Mouse (Mus musculus) heart, postnatal 4 days (tissue): ENCODE results near the gene Kcnma1. TPM values are rescaled to one million over a fixed set of nuclear protein-coding genes. Genes with fewer than 3 reads are reported as not detected.

Experiments
- DNase-seq: peaks from one replicate; pipeline ENCODE4 v3.0.0; 2021
- total RNA-seq, 2 experiments: library from RNA; stranded (reverse); gene quantifications; 2 replicates each; pipeline ENCODE4 v1.2.3; 2021

The Kcnma1 gene
- total RNA-seq, 2 experiments from 2014 or later = 0.43 to 0.48 TPM

DNA sequence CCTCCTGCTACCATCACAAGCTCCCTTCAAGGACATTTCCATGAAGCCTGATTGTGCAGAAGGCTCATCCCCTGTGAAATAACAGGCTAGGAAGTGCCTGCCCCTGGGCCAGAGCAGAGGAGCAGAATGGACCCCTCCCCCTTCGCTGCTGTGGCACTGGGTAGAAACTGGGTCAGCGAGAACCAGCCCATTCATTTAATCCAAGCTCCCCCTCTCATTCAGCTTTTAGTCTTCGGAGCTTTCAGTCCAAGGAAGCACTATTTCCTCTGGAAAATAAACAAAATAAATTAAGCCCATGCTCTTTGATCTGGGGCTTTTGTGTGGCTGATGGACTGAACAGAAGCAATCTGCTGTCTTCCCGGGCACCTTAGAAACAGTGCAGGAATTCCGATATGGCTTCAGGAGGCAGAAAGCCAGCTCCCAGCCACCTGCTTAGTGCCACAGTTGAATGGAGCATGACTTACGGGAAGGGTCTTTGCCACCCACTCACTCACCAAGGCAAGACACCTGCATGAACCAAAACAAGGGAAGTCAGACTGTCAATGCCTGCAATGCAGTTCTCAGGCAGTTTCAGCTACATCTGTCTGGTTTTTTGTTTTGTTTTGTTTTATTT lies 165.7 kb downstream of the Kcnma1 start:
- DNase-seq = no peak

DNA sequence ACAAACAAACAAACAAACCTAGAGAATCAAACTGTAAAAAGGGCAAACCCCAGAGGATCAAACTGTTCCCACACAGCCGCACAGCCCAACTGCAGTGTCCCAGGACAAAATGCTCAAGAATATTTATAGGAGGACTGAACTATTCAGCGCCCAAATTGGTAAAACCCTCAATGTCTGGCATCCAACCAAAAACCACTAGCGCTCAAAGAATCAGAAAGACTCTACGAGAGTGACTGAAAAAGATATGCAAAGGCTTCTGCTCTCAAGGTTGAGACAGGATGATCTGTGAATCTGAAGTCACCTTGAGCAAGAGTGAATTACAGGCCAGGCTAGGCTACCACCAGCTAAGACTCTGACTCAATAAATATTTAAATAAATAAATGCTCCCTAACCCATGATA lies 167.6 kb downstream of the Kcnma1 start:
- no peak for DNase-seq

DNA sequence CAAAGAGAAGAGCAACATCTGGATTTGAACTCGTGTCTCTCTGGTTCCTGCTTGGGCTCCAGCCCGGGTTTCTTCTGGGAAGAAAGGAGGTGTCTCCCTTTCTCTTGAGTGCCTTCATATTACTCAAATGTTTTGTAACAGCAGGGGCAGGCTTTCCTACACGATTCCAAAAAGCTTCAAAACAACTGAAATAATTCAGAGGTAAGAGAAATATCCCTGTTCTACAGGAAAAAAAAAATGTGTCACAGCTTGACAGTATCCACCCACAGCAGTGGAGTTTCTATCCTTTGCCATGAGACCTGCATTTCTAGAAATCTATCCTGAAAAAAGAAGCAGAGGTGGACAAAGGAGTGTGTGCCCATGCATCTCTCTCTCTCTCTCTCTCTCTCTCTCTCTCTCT lies 172.3 kb downstream of the Kcnma1 start:
- no peak for DNase-seq

DNA sequence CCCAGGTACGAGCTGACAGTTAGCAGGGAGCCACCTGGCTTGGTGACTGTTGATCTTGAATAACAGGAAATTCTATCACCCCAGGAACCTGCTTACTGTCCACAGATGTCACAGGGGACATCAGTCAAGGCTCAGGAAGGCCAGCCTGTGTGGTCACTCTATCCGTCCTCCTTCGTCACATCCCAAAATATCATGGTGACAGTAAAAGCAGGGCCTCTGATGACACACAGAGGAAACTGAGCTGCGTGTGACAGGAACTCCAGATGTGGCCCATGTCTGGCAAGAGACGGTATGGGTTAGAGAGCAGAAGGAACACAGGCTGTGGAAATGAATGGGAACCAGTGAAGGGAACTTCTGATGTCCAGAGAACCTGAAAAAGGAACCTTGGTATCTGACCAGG lies 174.7 kb downstream of the Kcnma1 start:
- DNase-seq = no peak

DNA sequence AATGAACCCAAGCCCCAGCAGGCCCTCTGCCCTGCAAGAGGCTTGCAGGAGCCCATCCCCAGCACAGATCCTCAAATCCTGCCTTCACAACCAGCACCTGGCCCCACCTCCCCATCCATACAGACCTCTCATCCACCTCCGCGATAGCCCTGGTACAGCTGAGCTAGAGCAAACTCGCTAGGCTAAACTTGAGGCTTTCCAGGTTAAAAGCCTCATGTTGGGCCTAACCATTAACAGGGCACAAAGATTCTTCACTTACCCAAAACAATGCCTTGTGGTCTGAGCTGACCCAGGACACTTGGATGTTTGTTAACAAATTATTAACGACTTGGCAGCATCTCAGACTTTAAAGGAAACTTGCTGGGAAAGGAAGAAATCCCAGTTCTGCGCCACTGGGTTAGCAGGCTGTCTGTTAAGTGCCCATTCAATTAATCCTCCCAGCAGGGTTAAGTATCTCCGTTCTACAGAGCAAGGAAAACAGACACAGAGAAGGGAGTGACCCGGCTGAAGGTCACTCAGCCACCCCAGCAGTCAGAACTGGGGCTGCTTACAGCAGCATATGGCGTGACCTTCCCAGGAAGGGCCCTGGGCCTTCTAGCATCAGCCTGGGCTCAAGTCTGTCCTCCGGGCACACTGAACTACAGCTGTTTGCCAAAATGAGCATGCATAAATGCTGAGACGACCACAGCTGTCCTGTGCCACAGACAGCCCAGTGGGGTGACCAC lies 178.7 kb downstream of the Kcnma1 start:
- no peak for DNase-seq

DNA sequence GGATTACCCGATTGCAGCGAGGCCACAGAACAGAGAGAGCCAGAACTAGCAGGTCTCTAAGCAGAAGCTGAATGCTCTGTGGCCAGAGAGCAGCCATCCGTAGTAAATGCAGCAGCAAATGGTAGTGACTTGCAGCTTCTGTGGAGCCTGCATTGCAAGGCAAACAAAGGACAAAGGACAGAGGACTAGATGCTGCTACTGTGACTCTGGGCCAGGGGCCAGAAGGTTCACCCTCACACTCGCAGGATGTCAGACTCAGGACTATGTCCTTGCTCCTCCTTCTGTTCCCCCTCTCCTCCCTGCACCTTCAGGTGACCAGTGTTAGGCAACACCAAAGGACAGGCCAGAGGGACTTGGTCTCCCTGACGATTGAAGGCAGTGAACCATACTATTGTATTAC lies 183.0 kb downstream of the Kcnma1 start:
- no peak for DNase-seq

DNA sequence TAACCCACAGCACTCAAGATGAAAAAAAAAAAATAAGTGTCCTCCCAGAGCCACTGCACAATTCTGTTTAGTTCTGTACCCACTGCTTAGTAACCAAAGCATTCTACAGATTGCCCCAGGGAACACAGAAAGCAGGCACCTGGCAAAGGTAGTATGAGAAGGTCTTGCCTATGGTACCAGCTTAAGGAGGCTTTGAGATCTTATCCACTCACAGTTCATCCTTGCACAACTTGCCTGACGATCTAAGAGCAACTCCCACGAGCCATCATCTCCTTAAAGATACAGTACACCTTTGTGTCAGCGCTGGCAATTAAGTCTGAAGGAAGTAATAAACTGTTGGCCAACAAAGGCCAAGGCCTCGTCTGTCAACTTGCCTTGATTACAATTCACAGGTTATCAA lies 184.0 kb downstream of the Kcnma1 start:
- no peak for DNase-seq

DNA sequence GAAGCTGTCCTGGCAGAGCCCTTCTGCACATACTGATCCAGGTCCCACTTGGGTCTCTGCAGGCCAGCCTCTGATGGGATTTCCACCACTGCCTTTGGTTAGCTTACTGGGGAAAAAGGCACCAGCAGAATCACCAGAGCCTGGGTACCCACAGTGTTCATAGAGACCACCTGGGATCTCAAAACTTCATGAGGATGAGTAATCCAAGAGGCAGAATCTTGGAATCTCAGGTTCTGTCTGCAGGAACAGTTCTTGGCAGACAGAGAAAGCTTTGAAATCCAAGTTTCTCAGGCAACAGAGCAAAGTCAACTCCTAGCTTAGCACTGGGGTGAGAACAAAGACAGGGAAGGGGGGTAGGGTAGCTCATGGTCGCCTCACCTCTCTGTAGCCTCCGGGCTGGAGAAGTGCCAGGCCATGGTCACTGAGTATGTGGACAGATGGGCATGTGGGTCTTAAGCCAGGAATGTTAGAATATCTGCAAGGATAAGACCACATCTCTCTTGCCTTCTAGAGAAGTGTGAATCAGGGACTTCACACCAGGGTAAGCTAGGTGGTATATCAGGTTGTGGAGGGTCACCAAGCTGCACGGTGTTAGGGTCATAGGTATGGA lies 185.5 kb downstream of the Kcnma1 start:
- DNase-seq = no peak

DNA sequence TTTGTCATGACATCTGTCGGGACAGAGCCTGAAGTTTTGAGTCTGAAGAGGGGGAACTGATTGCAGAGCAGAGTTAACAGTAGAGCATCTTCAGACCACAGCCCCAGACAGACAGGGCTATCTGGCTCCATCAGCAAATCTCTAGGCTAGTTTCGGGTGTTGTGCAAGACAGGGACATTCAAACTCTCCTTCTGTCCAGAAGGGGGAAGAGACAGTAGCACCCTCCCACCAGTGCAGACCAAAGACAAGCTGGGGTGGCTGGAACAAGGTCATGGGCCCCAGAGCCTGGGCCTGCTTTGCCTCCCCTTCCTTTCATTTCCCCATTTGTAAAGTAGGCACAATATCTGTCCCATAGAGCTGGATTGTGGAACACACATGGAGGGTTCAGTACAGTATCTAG lies 189.4 kb downstream of the Kcnma1 start:
- no peak for DNase-seq

DNA sequence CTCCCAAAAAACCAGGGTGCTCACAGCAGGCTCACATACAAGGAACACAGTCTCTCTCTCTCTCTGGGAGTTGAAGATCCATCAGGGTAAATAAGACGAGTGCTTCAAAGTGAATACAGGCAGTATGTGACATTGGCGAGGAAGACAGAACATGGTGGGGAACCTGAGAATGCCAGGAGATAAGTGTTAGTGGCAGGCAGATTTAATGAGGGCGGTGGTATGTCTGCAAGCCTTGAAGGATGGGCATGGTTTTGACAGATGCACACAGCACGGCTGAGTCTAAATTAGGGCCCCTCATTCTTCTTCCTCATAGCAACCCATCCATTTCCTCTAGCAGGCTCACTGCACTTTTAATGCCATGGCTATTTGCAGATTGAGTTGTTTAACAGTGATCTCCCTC lies 190.0 kb downstream of the Kcnma1 start:
- DNase-seq = no peak

DNA sequence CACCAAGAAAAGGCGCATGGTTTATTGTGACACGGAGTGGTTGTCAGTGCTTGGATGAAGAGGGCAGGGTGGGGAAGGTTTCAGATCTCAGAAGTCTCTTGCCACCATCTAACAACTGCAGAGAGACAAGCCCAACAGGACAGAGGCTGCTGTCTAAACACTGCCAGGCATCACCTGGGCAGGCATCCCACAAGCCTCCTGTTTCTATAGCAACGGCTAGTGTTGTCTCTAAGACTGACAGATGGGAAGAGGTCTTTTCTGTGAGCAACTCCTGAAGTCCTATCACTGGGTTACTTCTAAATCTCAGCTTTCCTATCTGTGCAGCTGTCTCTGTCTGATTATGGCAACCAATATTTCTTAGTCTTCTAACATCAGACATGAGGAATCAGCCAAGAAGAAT lies 196.7 kb downstream of the Kcnma1 start:
- DNase-seq = no peak

DNA sequence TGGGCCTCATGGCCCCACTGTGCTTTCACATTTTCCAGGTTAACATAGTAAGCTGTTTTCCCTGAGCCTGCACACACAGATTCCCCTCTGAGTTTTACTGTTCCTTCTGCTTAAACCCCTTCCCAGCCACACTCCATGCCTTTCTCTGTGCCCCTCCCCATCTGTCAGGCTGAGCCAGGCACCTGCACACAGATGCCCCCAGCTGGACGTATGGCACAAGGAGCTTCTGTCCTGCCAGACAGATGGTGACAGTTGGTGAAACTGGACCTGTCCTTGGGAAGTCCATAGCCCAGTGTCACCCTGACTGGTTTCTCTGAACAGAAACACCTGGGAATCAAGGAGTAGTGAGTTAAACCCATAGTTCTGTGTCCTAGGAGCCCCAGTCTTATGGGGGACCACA lies 204.2 kb downstream of the Kcnma1 start:
- DNase-seq = no peak

DNA sequence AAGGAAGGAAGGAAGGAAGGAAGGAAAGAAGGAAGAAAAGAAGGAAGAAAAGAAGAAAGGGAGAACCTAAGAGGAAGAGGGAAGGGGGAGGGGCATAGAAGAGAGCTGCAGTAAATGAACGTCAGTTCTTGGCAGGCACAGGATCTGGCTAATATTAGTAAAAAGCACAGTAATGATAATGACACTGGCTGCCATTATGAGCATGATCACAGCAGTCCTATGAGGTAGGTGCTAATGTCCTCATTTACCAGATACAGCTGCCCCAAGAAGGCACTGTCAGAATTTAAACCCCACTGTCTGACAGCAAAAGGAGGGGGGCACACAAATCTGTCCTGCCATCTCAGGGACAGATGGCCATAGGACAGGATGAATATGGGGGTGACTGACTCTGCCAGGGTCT lies 205.2 kb downstream of the Kcnma1 start:
- no peak for DNase-seq

DNA sequence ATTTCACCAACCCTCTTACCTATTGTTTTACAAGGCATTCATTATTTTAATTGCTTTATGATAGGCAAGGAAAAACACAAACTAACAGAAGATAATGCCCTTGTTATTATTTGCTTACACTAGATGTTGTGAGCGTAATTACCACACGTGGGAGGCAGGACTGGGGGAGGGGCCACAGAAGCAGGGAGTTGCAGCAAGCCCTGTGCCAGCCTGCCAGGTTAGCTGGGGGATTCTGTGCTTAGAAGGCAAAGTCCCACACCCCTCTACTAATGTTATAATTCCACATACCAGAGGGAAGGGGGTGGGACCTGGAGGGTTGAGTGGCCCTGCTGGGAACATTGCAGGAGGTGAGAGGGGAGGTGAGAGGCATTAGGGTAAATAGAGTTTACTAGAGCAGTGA lies 207.9 kb downstream of the Kcnma1 start:
- DNase-seq = no peak

DNA sequence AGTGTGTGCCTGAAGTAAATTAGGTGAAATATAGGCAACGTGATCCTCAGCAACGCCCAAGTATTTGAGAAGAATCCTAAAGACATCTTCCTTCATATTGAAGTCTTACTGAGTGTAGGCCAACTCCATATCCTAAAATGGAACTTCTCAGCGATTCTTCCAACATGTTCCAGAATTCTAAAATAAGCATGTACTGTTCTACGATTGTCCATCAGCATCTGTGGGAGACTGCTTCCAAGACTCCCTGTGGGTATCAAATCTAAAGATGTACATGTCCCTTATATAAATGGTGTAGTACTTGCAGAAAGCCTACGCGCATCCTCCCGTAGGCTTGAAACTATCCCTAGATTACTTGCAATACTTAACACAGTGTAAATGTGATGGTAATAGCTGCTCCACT lies 217.4 kb downstream of the Kcnma1 start:
- DNase-seq = no peak

DNA sequence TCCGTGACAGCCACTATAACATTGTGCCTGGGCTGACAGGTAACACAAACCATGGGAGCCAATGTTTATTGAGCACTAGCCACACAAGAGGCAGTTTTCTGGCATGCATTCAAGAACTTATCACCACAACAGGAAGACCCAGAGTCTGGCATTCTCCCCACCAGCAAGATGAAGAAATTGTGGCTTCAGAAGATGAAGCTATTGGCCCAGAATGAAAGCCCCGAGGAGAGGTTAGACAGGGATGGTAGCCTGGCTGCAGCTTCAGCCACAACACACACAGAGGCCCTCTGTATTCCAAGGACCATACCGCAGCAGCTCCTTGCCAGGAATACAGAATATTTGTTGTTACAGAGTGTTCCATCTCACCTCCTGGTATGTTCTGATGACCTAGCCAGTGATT lies 221.6 kb downstream of the Kcnma1 start:
- DNase-seq = no peak

DNA sequence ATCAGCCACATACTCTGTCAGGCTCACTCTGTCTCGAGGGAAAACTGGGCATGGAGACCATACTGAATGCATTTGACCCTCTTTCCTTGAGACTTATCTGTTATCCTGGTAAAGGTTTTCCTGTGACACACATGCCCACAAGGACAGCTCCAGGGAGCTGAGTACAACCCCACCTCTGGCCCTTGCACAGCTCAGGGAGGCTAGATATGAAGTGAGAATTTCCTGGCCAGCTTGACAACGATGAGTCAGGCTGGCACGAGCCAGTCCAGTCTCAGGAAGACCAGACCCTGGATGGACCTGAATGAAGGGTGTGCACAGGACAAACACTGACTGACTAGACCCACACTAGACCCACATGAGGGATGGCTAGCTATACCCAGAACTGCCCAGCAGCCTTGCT lies 222.2 kb downstream of the Kcnma1 start:
- no peak for DNase-seq

DNA sequence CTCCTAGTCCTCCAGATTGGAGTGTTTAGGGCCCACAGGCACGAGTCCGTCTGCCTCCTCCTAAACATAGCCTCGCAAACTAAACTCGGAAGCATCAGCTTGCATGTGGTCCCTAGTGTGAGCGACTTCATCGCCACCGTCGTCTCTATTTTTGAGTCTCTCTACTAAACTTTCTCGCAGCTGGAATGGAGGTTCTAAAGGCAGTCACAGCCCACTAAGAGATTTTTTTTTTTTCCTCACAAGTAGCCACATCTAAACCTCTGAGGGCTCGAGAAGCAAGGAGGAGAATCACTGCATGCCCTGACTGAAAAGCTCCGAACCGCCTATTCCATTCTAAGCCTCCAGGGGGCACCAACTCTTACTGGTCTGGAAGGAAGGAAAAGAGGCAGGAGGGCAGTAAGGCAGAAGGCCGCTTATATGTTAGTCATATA lies 223.0 kb downstream of the Kcnma1 start:
- DNase-seq = peak; percentile 79

DNA sequence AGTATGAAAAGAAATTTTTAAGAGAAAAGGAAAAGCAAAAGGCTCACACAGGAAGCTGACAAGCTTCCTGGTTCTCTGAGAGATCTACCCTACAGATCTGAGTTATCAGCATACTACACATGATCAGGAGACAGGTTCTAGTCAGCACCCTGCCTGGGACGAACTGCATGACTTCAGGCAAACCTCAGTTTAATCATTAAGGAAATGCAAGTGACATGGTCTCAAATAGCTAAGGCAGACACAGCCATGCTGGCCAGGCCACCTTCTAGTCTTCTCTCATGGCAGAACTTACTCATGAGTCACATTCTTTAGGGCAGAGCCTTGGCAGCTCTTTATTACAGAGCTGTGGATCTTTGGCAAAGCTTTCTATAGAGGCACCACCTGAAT lies 227.6 kb downstream of the Kcnma1 start:
- DNase-seq = no peak

DNA sequence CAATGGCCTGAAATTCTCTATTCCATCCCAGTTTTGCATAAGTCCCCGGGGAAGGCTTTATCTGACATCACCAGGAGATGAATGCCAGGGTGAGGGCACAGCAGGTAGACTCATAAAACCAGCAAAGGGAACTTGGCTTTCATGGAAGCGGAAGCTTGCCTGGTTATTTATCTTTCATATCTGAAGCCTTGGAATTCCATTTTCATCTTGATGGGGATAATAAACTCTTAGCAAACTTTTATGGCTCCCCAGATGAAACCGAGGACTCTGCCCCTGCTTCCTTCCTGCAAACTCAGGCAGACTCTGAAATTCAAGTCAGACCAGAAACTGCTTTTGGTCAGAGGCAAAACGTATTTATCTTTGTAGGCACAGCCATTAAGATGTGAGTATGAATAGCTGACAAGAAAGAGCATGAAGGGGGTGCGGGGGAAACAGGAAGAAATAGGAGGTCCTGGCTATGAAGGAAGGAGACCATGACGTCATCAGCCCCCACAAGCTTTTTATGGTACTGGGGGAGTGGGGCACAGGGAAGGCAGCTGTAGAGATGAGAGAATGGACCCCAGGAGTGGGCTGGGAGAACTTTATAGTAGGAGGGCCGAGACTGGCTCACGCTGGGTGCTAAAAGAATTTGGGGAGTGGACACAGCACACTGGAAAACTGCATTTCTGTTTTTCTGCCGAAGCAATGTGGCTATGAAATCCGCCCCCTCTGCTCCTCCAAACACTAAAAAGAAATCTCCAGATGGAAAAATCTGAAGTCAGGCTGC lies 228.2 kb downstream of the Kcnma1 start:
- DNase-seq = no peak

DNA sequence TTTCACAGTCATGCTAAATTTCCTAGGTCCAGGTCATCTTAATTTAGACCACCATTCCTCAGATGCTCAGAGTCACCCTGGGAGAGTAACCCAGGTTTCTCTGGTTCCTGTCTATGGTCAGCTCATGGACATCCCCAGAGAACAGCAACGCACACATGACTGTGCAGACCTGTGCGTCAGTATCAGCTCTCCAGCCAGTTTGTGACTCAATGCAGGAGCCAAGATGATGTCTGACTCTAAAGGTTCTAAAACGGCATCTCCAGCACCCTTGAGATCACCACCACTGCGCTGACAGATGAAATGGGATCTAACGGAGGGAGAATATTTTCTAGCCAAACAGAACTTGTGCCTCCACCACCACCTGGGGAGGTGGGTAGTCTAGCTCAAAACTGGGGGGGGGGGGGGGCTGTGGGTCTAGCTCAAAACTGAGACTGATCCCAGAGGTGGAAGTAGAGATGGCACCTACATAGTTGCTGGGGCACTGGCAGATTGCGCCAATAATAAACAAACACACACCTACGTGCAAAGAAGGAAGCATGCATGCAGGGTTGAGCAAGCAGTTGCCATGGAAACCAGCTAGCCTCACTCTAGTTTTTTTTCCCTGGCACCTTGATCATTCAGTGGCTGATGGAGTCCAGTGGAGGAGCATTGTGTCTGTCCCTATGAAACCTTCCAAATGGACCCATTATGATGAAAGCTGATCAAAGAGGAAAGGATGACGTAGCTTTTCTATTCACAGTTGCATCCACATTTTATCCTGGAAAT lies 231.3 kb downstream of the Kcnma1 start:
- no peak for DNase-seq

DNA sequence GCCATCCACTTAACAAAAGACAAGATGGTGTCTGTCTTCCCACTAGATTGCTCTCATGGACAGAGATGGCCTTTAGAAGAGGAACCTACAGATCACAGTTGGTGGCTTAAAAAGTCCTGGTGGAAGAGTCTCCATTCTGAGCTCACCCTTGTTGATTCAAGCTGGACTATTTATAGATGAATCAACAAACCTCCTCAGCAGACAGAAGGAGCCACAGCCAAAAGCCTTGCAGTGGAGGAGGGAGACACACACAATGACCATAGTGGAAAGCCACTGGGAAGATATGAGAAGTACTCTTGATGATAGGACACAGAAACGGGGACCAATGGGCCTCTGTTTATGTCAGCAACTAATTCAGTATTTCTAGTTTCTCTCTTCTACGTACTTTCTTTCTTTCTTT lies 239.7 kb downstream of the Kcnma1 start:
- DNase-seq = no peak

DNA sequence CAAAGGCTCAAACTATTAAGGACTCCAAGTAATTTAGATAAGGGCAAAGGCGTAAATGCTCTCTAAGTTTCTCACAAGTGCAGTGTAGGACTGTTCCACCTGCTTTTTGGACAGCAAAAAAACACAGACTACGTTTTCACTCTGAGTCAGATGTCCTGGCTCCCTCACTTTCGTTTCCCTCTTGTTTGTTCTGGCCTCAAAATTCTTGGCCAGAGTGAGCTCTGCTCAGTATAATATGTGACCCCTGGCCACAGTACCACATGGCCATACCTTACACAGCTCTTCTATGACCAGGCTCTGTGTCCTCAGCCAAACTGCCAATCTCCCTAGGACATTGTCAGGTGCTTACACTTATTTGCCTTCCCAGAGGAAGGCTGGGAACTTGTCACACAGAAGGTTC lies 241.6 kb downstream of the Kcnma1 start:
- DNase-seq = no peak
